Mouse (Mus musculus): ENCODE measurements at regions not wholly inside any gene's neighbourhood (a gene's known extent, or its start where the extent isn't known, plus 50 kb on each side); places are given as distances from the start of the nearest gene placed in this dataset.
"Not testable (repeated sequence)": the region's sequence is repeated elsewhere in the genome, so short reads cannot be mapped to it uniquely, and the experiment has no call there.

- Histone ChIP-seq H3K4me1 (no peaks in the 10 kb centered on the region), H3K27me3 (replicated peaks; ENCODE audit: low read depth, poor library complexity, severe bottlenecking) (no peaks in the 10 kb centered on the region), H3K36me3 (replicated peaks) (no peaks in the 10 kb centered on the region), H3K9me3 (no peaks in the 10 kb centered on the region), H3K4me3 (no peak overlapping the region), H3K27ac (replicated peaks) (no peak overlapping the region)
- no peak for DNase-seq (ENCODE audit: low spot score)
- WGBS, result 63% methylated on average over 1 of the region's 1 CpGs
These were observed 74.1 kb upstream of the Speer2 start for GRCm38 (mm10) chr16:69937514-69938194.

GRCm38 (mm10) chr16:69943635-69944034, 80.1 kb upstream of the Speer2 start:
- Histone ChIP-seq H3K4me1 (no peaks in the 10 kb centered on the region), H3K4me3 (no peak overlapping the region), H3K27ac (replicated peaks) (no peak overlapping the region), H3K27me3 (replicated peaks; ENCODE audit: low read depth, poor library complexity, severe bottlenecking) (no peaks in the 10 kb centered on the region), H3K36me3 (replicated peaks) (no peaks in the 10 kb centered on the region), H3K9me3 (no peaks in the 10 kb centered on the region)
- DNase-seq (ENCODE audit: low spot score), result no peak
- 66% methylated on average over 1 of the region's 1 CpGs for WGBS

GRCm38 (mm10) chr16:69948783-69949182, 85.2 kb upstream of the Speer2 start:
- H3K27ac ChIP-seq (replicated peaks), result no peak overlapping the region
- no peak for DNase-seq (ENCODE audit: low spot score)
- H3K4me1 ChIP-seq, result no peaks in the 10 kb centered on the region
- WGBS, result 88% methylated on average over 10 of the region's 10 CpGs
- no peaks in the 10 kb centered on the region for H3K9me3 ChIP-seq
- H3K4me3 ChIP-seq, result no peak overlapping the region
- no peaks in the 10 kb centered on the region for H3K36me3 ChIP-seq (replicated peaks)
- no peaks in the 10 kb centered on the region for H3K27me3 ChIP-seq (replicated peaks; ENCODE audit: low read depth, poor library complexity, severe bottlenecking)

- no peaks in the 10 kb centered on the region for H3K9me3 ChIP-seq
- H3K4me1 ChIP-seq, result no peaks in the 10 kb centered on the region
- no peaks in the 10 kb centered on the region for H3K27me3 ChIP-seq (replicated peaks; ENCODE audit: low read depth, poor library complexity, severe bottlenecking)
- H3K4me3 ChIP-seq, result no peak overlapping the region
- WGBS, result 82% methylated on average over 7 of the region's 7 CpGs
- H3K36me3 ChIP-seq (replicated peaks), result no peaks in the 10 kb centered on the region
- no peak overlapping the region for H3K27ac ChIP-seq (replicated peaks)
- DNase-seq (ENCODE audit: low spot score), result no peak
These were observed 85.8 kb upstream of the Speer2 start for GRCm38 (mm10) chr16:69949339-69949738.

GRCm38 (mm10) chr16:69951581-69951980, 88.0 kb upstream of the Speer2 start:
- 88% methylated on average over 2 of the region's 2 CpGs for WGBS
- H3K36me3 ChIP-seq (replicated peaks), result no peaks in the 10 kb centered on the region
- no peaks in the 10 kb centered on the region for H3K4me1 ChIP-seq
- no peaks in the 10 kb centered on the region for H3K9me3 ChIP-seq
- no peak for DNase-seq (ENCODE audit: low spot score)
- H3K27me3 ChIP-seq (replicated peaks; ENCODE audit: low read depth, poor library complexity, severe bottlenecking), result no peaks in the 10 kb centered on the region
- no peak overlapping the region for H3K27ac ChIP-seq (replicated peaks)
- H3K4me3 ChIP-seq, result no peak overlapping the region

- not testable (repeated sequence) for DNase-seq (ENCODE audit: low spot score); H3K36me3 ChIP-seq (replicated peaks); H3K27ac ChIP-seq (replicated peaks); H3K4me3 ChIP-seq; H3K27me3 ChIP-seq (replicated peaks; ENCODE audit: low read depth, poor library complexity, severe bottlenecking); H3K9me3 ChIP-seq; H3K4me1 ChIP-seq
- WGBS, result 90% methylated on average over 7 of the region's 7 CpGs
These were observed 103.0 kb upstream of the Speer2 start for GRCm38 (mm10) chr16:69966561-69966960.

- Histone ChIP-seq H3K27me3 (replicated peaks; ENCODE audit: low read depth, poor library complexity, severe bottlenecking) (no peaks in the 10 kb centered on the region), H3K27ac (replicated peaks) (no peak overlapping the region), H3K4me1 (peaks cover 4% of the 10 kb centered on the region; the same call in 1 of the 2 replicates), H3K4me3 (no peak overlapping the region), H3K9me3 (no peaks in the 10 kb centered on the region), H3K36me3 (replicated peaks) (no peaks in the 10 kb centered on the region)
- 75% methylated on average over 3 of the region's 3 CpGs for WGBS
- DNase-seq (ENCODE audit: low spot score), result no peak
These were observed 116.4 kb upstream of the Speer2 start for GRCm38 (mm10) chr16:69979813-69980527.

GRCm38 (mm10) chr16:69984320-69984719, 120.8 kb upstream of the Speer2 start:
- WGBS, result 46% methylated on average over 5 of the region's 5 CpGs
- Histone ChIP-seq H3K27ac (replicated peaks) (no peak overlapping the region), H3K4me3 (no peak overlapping the region), H3K27me3 (replicated peaks; ENCODE audit: low read depth, poor library complexity, severe bottlenecking) (no peaks in the 10 kb centered on the region), H3K9me3 (no peaks in the 10 kb centered on the region), H3K36me3 (replicated peaks) (no peaks in the 10 kb centered on the region), H3K4me1 (peaks cover 4% of the 10 kb centered on the region; the same call in 1 of the 2 replicates)
- no peak for DNase-seq (ENCODE audit: low spot score)

- no peak for DNase-seq (ENCODE audit: low spot score)
- Histone ChIP-seq H3K4me3 (no peak overlapping the region), H3K27ac (replicated peaks) (no peak overlapping the region), H3K4me1 (no peaks in the 10 kb centered on the region), H3K9me3 (no peaks in the 10 kb centered on the region), H3K36me3 (replicated peaks) (no peaks in the 10 kb centered on the region), H3K27me3 (replicated peaks; ENCODE audit: low read depth, poor library complexity, severe bottlenecking) (no peaks in the 10 kb centered on the region)
- whole genome bisulfite sequencing, result 71% methylated on average over 3 of the region's 3 CpGs
These were observed 128.4 kb upstream of the Speer2 start for GRCm38 (mm10) chr16:69991907-69992470.

GRCm38 (mm10) chr16:69992715-69993114, 129.2 kb upstream of the Speer2 start:
- H3K9me3 ChIP-seq, result no peaks in the 10 kb centered on the region
- H3K36me3 ChIP-seq (replicated peaks), result no peaks in the 10 kb centered on the region
- H3K4me1 ChIP-seq, result no peaks in the 10 kb centered on the region
- 83% methylated on average over 4 of the region's 4 CpGs for WGBS
- no peak overlapping the region for H3K4me3 ChIP-seq
- no peaks in the 10 kb centered on the region for H3K27me3 ChIP-seq (replicated peaks; ENCODE audit: low read depth, poor library complexity, severe bottlenecking)
- no peak for DNase-seq (ENCODE audit: low spot score)
- H3K27ac ChIP-seq (replicated peaks), result no peak overlapping the region

GRCm38 (mm10) chr16:70006863-70007262, 143.3 kb upstream of the Speer2 start:
- 95% methylated on average over 2 of the region's 2 CpGs for WGBS
- Histone ChIP-seq H3K27me3 (replicated peaks; ENCODE audit: low read depth, poor library complexity, severe bottlenecking) (no peaks in the 10 kb centered on the region), H3K9me3 (no peaks in the 10 kb centered on the region), H3K36me3 (replicated peaks) (no peaks in the 10 kb centered on the region), H3K4me1 (no peaks in the 10 kb centered on the region), H3K4me3 (no peak overlapping the region), H3K27ac (replicated peaks) (no peak overlapping the region)
- no peak for DNase-seq (ENCODE audit: low spot score)

- H3K4me3 ChIP-seq, result no peak overlapping the region
- no peaks in the 10 kb centered on the region for H3K4me1 ChIP-seq
- no peaks in the 10 kb centered on the region for H3K9me3 ChIP-seq
- DNase-seq (ENCODE audit: low spot score), result no peak
- H3K27me3 ChIP-seq (replicated peaks; ENCODE audit: low read depth, poor library complexity, severe bottlenecking), result no peaks in the 10 kb centered on the region
- H3K27ac ChIP-seq (replicated peaks), result no peak overlapping the region
- 92% methylated on average over 1 of the region's 1 CpGs for WGBS
- no peaks in the 10 kb centered on the region for H3K36me3 ChIP-seq (replicated peaks)
These were observed 153.4 kb upstream of the Speer2 start for GRCm38 (mm10) chr16:70016980-70017379.

GRCm38 (mm10) chr16:70019564-70019963, 156.0 kb upstream of the Speer2 start:
- H3K4me3 ChIP-seq, result no peak overlapping the region
- 96% methylated on average over 2 of the region's 2 CpGs for WGBS

More at GRCm38 (mm10) chr16:70019564-70019963, 156.0 kb upstream of the Speer2 start:
- Histone ChIP-seq H3K27ac (replicated peaks) (no peak overlapping the region), H3K9me3 (no peaks in the 10 kb centered on the region), H3K27me3 (replicated peaks; ENCODE audit: low read depth, poor library complexity, severe bottlenecking) (no peaks in the 10 kb centered on the region), H3K36me3 (replicated peaks) (no peaks in the 10 kb centered on the region), H3K4me1 (no peaks in the 10 kb centered on the region)
- DNase-seq (ENCODE audit: low spot score), result no peak
